Mouse (Mus musculus) lung, adult 2 months (tissue): ENCODE data around the gene Gabrg1.

Experiments used
- CTCF ChIP-seq: fragments of 200-500 bp; IDR thresholded peaks from 2 replicates; pipeline ENCODE4 v1.5.1; 2011; ENCODE audit warnings: mild to moderate bottlenecking, low read length, control low read depth; ENCODE audit not compliant: insufficient read depth
- POLR2A ChIP-seq: fragments of 200-500 bp; IDR thresholded peaks from 2 replicates; pipeline ENCODE4 v1.6.1; 2011; ENCODE audit warnings: low read depth, mild to moderate bottlenecking, control low read depth, low read length, borderline replicate concordance; ENCODE audit errors: extremely low read depth

DNA sequence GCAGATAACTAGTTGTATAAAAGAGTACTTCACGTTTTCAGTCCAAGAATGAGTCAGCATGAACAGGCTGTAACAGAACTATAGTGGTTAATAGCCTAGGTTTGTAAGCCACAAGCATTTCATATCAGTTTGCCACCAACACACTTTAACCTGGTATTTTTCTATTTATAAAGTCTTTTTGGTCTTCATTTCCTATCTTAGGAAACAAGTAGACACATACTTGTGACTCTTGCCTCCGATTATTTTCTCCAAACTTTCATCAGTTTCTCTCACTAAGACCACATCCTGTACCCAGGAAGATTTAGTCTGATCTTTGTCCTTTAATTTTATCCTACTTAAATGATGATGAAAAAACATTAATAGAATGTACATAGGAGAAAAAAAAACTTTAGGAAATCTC is 23.7 kb downstream of the Gabrg1 start:
- TF ChIP-seq POLR2A (no peak), CTCF (no peak)
